Mouse (Mus musculus) CH12.LX (cell line): Measurements from ENCODE around the gene Nags. TPM values are rescaled to one million over a fixed set of nuclear protein-coding genes. Genes with fewer than 3 reads are reported as not detected.

Experiments used
- DNase-seq: peaks from one replicate; pipeline ENCODE4 v3.0.0-alpha.2; 2013; ENCODE audit errors: extremely low read depth
- H3K27ac ChIP-seq: 2 replicates; pipeline ENCODE4 v1.5.1; 2012; ENCODE audit warnings: low read depth, mild to moderate bottlenecking, control low read depth, moderate library complexity; ENCODE audit not compliant: insufficient read depth
- H3K27me3 ChIP-seq: replicated peaks from 2 replicates; pipeline ENCODE3; 2012; ENCODE audit warnings: inconsistent platforms
- H3K36me3 ChIP-seq, 2 experiments: replicated peaks in 1 of 2; 2 replicates each; pipeline versions ENCODE3 to v1.6.1; 2012; ENCODE audit warnings: inconsistent platforms in 1 of 2, low read length in 1 of 2, mild to moderate bottlenecking in 1 of 2, mixed read lengths in 1 of 2, moderate library complexity in 1 of 2; ENCODE audit not compliant: control insufficient read depth in 1 of 2, insufficient read depth in 1 of 2
- H3K4me1 ChIP-seq, 2 experiments: 2 replicates each; pipeline ENCODE4 v1.6.1; 2012; ENCODE audit warnings: inconsistent platforms in 1 of 2, moderate library complexity in 1 of 2; ENCODE audit not compliant: insufficient read depth in 2 of 2, control insufficient read depth in 1 of 2
- H3K4me2 ChIP-seq: 2 replicates; pipeline ENCODE4 v1.6.1; 2012; ENCODE audit warnings: low read depth, mild to moderate bottlenecking, control low read depth; ENCODE audit not compliant: poor library complexity, insufficient read depth, severe bottlenecking
- H3K4me3 ChIP-seq, 3 experiments: fragments of 150-350 bp in 1 of 3; sonication (generic) in 1 of 3; replicated peaks in 1 of 3; 2 replicates each; pipeline versions ENCODE3 to v1.5.1; 2011 to 2012; ENCODE audit warnings: low read depth in 2 of 3, low read length in 2 of 3, mild to moderate bottlenecking in 2 of 3, moderate library complexity in 2 of 3, control low read depth in 1 of 3, improper control_type of control experiment in 1 of 3, inconsistent platforms in 1 of 3, mixed read lengths in 1 of 3; ENCODE audit not compliant: poor library complexity in 1 of 3
- H3K79me2 ChIP-seq: replicated peaks from 2 replicates; pipeline ENCODE4 v1.6.1; 2012; ENCODE audit warnings: mild to moderate bottlenecking, moderate library complexity; ENCODE audit not compliant: control insufficient read depth, poor library complexity, insufficient read depth, severe bottlenecking; ENCODE audit errors: extremely low read depth
- H3K9ac ChIP-seq: 2 replicates; pipeline ENCODE4 v1.6.1; 2012; ENCODE audit warnings: low read depth, mild to moderate bottlenecking, control low read depth, moderate library complexity; ENCODE audit not compliant: insufficient read depth
- H3K9me3 ChIP-seq: replicated peaks from 2 replicates; pipeline ENCODE3; 2012; ENCODE audit warnings: low read length, inconsistent platforms, mixed read lengths
- CHD2 ChIP-seq: IDR thresholded peaks from 2 replicates; pipeline ENCODE4 v1.6.1; 2011; ENCODE audit warnings: low read length, improper control_type of control experiment
- ELF1 ChIP-seq: IDR thresholded peaks from 2 replicates; pipeline ENCODE4 v1.6.1; 2014; ENCODE audit warnings: low read depth, mild to moderate bottlenecking, inconsistent platforms, low read length, improper control_type of control experiment
- ETS1 ChIP-seq: conservative IDR thresholded peaks from 2 replicates; pipeline ENCODE4 v1.6.1; 2012; ENCODE audit warnings: low read depth, mild to moderate bottlenecking, inconsistent platforms, low read length, improper control_type of control experiment, moderate library complexity
- GABPA ChIP-seq: IDR thresholded peaks from 2 replicates; pipeline ENCODE4 v1.6.1; 2012; ENCODE audit warnings: low read depth, low read length, improper control_type of control experiment, inconsistent platforms; ENCODE audit not compliant: insufficient replicate concordance
- IRF4 ChIP-seq: IDR thresholded peaks from 2 replicates; pipeline ENCODE4 v1.6.1; 2014; ENCODE audit warnings: low read depth, mild to moderate bottlenecking, inconsistent platforms, low read length, improper control_type of control experiment
- JUN ChIP-seq: IDR thresholded peaks from 2 replicates; pipeline ENCODE4 v1.6.1; 2011; ENCODE audit warnings: low read depth, mild to moderate bottlenecking, low read length, improper control_type of control experiment, moderate library complexity; ENCODE audit not compliant: insufficient read depth
- JUND ChIP-seq: conservative IDR thresholded peaks from 2 replicates; pipeline ENCODE4 v1.6.1; 2011; ENCODE audit warnings: low read depth, low read length, improper control_type of control experiment
- MXI1 ChIP-seq: IDR thresholded peaks from 2 replicates; pipeline ENCODE4 v1.6.1; 2011; ENCODE audit warnings: mild to moderate bottlenecking, low read depth, low read length, improper control_type of control experiment
- NELFE ChIP-seq: IDR thresholded peaks from 2 replicates; pipeline ENCODE4 v1.6.1; 2011; ENCODE audit warnings: low read depth, low read length, improper control_type of control experiment
- POLR2AphosphoS2 ChIP-seq: IDR thresholded peaks from 2 replicates; pipeline ENCODE4 v1.6.1; 2011; ENCODE audit warnings: low read depth, low read length, improper control_type of control experiment
- SIN3A ChIP-seq: IDR thresholded peaks from 2 replicates; pipeline ENCODE4 v1.6.1; 2012; ENCODE audit warnings: low read length, improper control_type of control experiment, inconsistent platforms
- SMC3 ChIP-seq: IDR thresholded peaks from 2 replicates; pipeline ENCODE4 v1.6.1; 2011; ENCODE audit warnings: low read depth, low read length, improper control_type of control experiment
- TCF12 ChIP-seq: IDR thresholded peaks from 2 replicates; pipeline ENCODE4 v1.6.1; 2014; ENCODE audit warnings: low read depth, mild to moderate bottlenecking, inconsistent platforms, low read length, improper control_type of control experiment
- USF1 ChIP-seq: IDR thresholded peaks from 2 replicates; pipeline ENCODE4 v1.6.1; 2014; ENCODE audit warnings: low read depth, mild to moderate bottlenecking, inconsistent platforms, low read length, improper control_type of control experiment
- ZC3H11A ChIP-seq: IDR thresholded peaks from 2 replicates; pipeline ENCODE4 v1.6.1; 2012; ENCODE audit warnings: low read depth, mild to moderate bottlenecking, inconsistent platforms, low read length, improper control_type of control experiment
- ZMIZ1 ChIP-seq: IDR thresholded peaks from 2 replicates; pipeline ENCODE4 v1.6.1; 2012; ENCODE audit warnings: low read depth, mild to moderate bottlenecking, inconsistent platforms, low read length, improper control_type of control experiment
- dilution Hi-C: fragments of 300-500 bp; cut with MboI; formaldehyde crosslinking; loops from 2 replicates; pipeline ENCODE4 v1.14.3; 2020; ENCODE audit warnings: low sequenced_read_pairs; ENCODE audit not compliant: extremely low pct_unique_long_range_greater_than_20kb, extremely low pct_ligation_motif_present
- in situ Hi-C: fragments of 300-500 bp; cut with MboI; formaldehyde crosslinking; loops from 3 replicates; pipeline ENCODE4 v1.14.3; 2019; ENCODE audit warnings: low sequenced_read_pairs, low pct_ligation_motif_present, low pct_unique_long_range_greater_than_20kb, mixed read lengths
- polyA plus RNA-seq: library from polyadenylated mRNA; unstranded; fragments of >175 nt; gene quantifications from 2 replicates; pipeline ENCODE4 v1.2.1, GENCODE M21; 2012; ENCODE audit warnings: low read depth; ENCODE audit not compliant: insufficient read length
- total RNA-seq, 2 experiments: library from RNA; depleted of rRNA; stranded (reverse); fragments of 300-350 nt in 1 of 2; fragments of >200 nt in 1 of 2; gene quantifications; 2 replicates each; pipeline ENCODE4 v1.2.3; 2012 to 2014

The Nags gene
- total and polyA plus RNA-seq, 3 experiments = not detected

- dilution Hi-C loops = no loop called here
- TF ChIP-seq CHD2 (no peak), ZC3H11A (no peak), ELF1 (no peak), JUN (no peak), TCF12 (no peak), MXI1 (no peak), NELFE (no peak), ZMIZ1 (no peak), ETS1 (no peak), USF1 (no peak), SMC3 (no peak), SIN3A (no peak)
- H3K4me3 ChIP-seq = no peak overlapping the region
These were observed 22.2 kb downstream of the Nags start for GRCm38 (mm10) chr11:102167539-102167938.

DNA sequence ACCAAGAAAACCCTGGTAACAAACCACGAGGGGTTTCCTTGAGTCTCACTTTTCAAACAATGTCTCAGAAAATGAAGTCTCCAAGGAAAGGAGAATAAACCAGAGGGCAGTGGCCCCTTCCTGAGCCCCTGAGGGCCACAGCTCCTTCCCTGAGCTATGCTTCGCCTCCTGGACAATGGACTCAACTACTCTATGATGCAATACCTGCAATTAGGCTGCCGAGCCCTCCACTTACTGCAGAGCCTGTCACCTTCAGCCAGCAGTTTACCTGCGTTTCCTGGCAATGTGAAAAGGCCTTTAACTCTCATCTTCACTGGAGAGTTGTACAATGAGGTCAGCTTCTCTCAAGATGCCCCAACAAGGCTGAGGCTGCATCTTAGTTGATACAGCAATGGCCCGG is 23.4 kb downstream of the Nags start:
- Histone ChIP-seq H3K4me3 (no peak overlapping the region), H3K9ac (no peak overlapping the region), H3K27me3 (no peaks in the 10 kb centered on the region), H3K4me1 (peaks cover 4 to 21% of the 10 kb centered on the region in 2 experiments; a peak in 3 of 4 replicates), H3K27ac (no peak overlapping the region), H3K36me3 (peaks cover 71 to 95% of the 10 kb centered on the region in 2 experiments), H3K79me2 (peaks cover 72% of the 10 kb centered on the region), H3K4me2 (no peak overlapping the region), H3K9me3 (no peaks in the 10 kb centered on the region)
- dilution Hi-C loops (no loop called here), in situ Hi-C loops (no loop called here)
- DNase-seq = no peak
- no peak for TF ChIP-seq SIN3A
- TF ChIP-seq JUND = no peak
- TF ChIP-seq POLR2AphosphoS2 = 0 out of 2 replicates have a peak, but pooled peaks have one; percentile 25
- no peak for TF ChIP-seq GABPA
- TF ChIP-seq IRF4 = no peak

More at GRCm38 (mm10) chr11:102167539-102167938, 22.2 kb downstream of the Nags start:
- Histone ChIP-seq H3K9me3 (no peaks in the 10 kb centered on the region), H3K4me2 (no peak overlapping the region), H3K4me1 (peaks cover 4 to 14% of the 10 kb centered on the region in 2 experiments; a peak in 3 of 4 replicates), H3K9ac (no peak overlapping the region), H3K36me3 (peaks cover 76 to 96% of the 10 kb centered on the region in 2 experiments), H3K79me2 (peaks cover 61% of the 10 kb centered on the region), H3K27ac (no peak overlapping the region), H3K27me3 (no peaks in the 10 kb centered on the region)
- no peak for DNase-seq
- in situ Hi-C loops = no loop called here
